Mouse (Mus musculus) G1E (cell line): ENCODE data around the gene Mindy1. TPM values are rescaled to one million over a fixed set of nuclear protein-coding genes. Genes with fewer than 3 reads are reported as not detected.

Experiments used
- polyA plus RNA-seq: library from polyadenylated mRNA; stranded (reverse); fragments of >175 nt; gene quantifications from 2 replicates; pipeline ENCODE4 v1.2.3, GENCODE M21; 2012
- total RNA-seq, 2 experiments: library from RNA; stranded (forward) in 1 of 2; stranded (reverse) in 1 of 2; fragments of 200-1000 nt in 1 of 2; fragments of >200 nt in 1 of 2; fragmentation: Nextera tagmentation in 1 of 2; gene quantifications; 2 replicates each; pipeline ENCODE4 v1.2.3; 2014 to 2017

Gene Mindy1
- total and polyA plus RNA-seq, 3 experiments: 31.4 to 77.5 (median 49.1) TPM

Other genes with a start within 250 kb of the Mindy1 start
Only the 20 nearest of the 21 such genes appear.
- 92.0 and 92.7 TPM in 2 replicates for gene Psmd4, start 238.7 kb upstream of the Mindy1 start, total RNA-seq (2014; fragmentation: Nextera tagmentation)
- gene Psmd4, start 238.7 kb upstream of the Mindy1 start, total RNA-seq (2017): 374 and 411 TPM in 2 replicates
- gene Psmd4, start 238.7 kb upstream of the Mindy1 start, polyA plus RNA-seq: 108 and 177 TPM in 2 replicates
- gene Pip5k1a, start 174.4 kb upstream of the Mindy1 start, total RNA-seq (2014; fragmentation: Nextera tagmentation): 67.5 and 67.6 TPM in 2 replicates
- 39.3 and 40.1 TPM in 2 replicates for gene Pip5k1a, start 174.4 kb upstream of the Mindy1 start, total RNA-seq (2017)
- 21.9 and 30.0 TPM in 2 replicates for gene Pip5k1a, start 174.4 kb upstream of the Mindy1 start, polyA plus RNA-seq
- gene Vps72, start 170.3 kb upstream of the Mindy1 start, total RNA-seq (2014; fragmentation: Nextera tagmentation): 108 and 120 TPM in 2 replicates
- 96.2 and 146 TPM in 2 replicates for gene Vps72, start 170.3 kb upstream of the Mindy1 start, total RNA-seq (2017)
- gene Vps72, start 170.3 kb upstream of the Mindy1 start, polyA plus RNA-seq: 274 and 307 TPM in 2 replicates
- 9.9 and 11.7 TPM in 2 replicates for gene Tmod4, start 156.9 kb upstream of the Mindy1 start, total RNA-seq (2014; fragmentation: Nextera tagmentation)
- gene Tmod4, start 156.9 kb upstream of the Mindy1 start, total RNA-seq (2017): 3.3 and 4.5 TPM in 2 replicates
- gene Tmod4, start 156.9 kb upstream of the Mindy1 start, polyA plus RNA-seq: 0.17 and 0.22 TPM in 2 replicates
- gene Scnm1, start 147.3 kb upstream of the Mindy1 start, total RNA-seq (2014; fragmentation: Nextera tagmentation): 85.9 and 107 TPM in 2 replicates
- gene Scnm1, start 147.3 kb upstream of the Mindy1 start, total RNA-seq (2017): 76.8 and 81.5 TPM in 2 replicates
- 7.1 and 8.2 TPM in 2 replicates for gene Scnm1, start 147.3 kb upstream of the Mindy1 start, polyA plus RNA-seq
- gene Lysmd1, start 147.3 kb upstream of the Mindy1 start, total RNA-seq (2014; fragmentation: Nextera tagmentation): 5.9 and 7.0 TPM in 2 replicates
- gene Lysmd1, start 147.3 kb upstream of the Mindy1 start, total RNA-seq (2017): 10.7 and 11.1 TPM in 2 replicates
- gene Lysmd1, start 147.3 kb upstream of the Mindy1 start, polyA plus RNA-seq: 5.6 and 7.4 TPM in 2 replicates
- not detected in 2 replicates for gene Tnfaip8l2, start 139.0 kb upstream of the Mindy1 start, total RNA-seq (2014; fragmentation: Nextera tagmentation)
- gene Tnfaip8l2, start 139.0 kb upstream of the Mindy1 start, total RNA-seq (2017): 0.16 TPM in 1 of 2 replicates, not detected in the other
- gene Tnfaip8l2, start 139.0 kb upstream of the Mindy1 start, polyA plus RNA-seq: not detected in 2 replicates
- 1.9 and 3.4 TPM in 2 replicates for gene Sema6c, start 120.9 kb upstream of the Mindy1 start, total RNA-seq (2014; fragmentation: Nextera tagmentation)
- gene Sema6c, start 120.9 kb upstream of the Mindy1 start, total RNA-seq (2017): 0.52 and 0.71 TPM in 2 replicates
- 1.6 and 1.8 TPM in 2 replicates for gene Sema6c, start 120.9 kb upstream of the Mindy1 start, polyA plus RNA-seq
- gene Gabpb2, start 63.4 kb upstream of the Mindy1 start, total RNA-seq (2014; fragmentation: Nextera tagmentation): 62.8 and 72.3 TPM in 2 replicates
- gene Gabpb2, start 63.4 kb upstream of the Mindy1 start, total RNA-seq (2017): 91.7 and 110 TPM in 2 replicates
- 3.9 and 6.2 TPM in 2 replicates for gene Gabpb2, start 63.4 kb upstream of the Mindy1 start, polyA plus RNA-seq
- 105 and 109 TPM in 2 replicates for gene Cdc42se1, start 52.6 kb upstream of the Mindy1 start, total RNA-seq (2014; fragmentation: Nextera tagmentation)
- gene Cdc42se1, start 52.6 kb upstream of the Mindy1 start, total RNA-seq (2017): 88.3 and 91.8 TPM in 2 replicates
- gene Cdc42se1, start 52.6 kb upstream of the Mindy1 start, polyA plus RNA-seq: 128 and 150 TPM in 2 replicates
- gene Mllt11, start 49.2 kb upstream of the Mindy1 start, total RNA-seq (2014; fragmentation: Nextera tagmentation): 7.7 and 8.1 TPM in 2 replicates
- gene Mllt11, start 49.2 kb upstream of the Mindy1 start, total RNA-seq (2017): 8.3 and 10.4 TPM in 2 replicates
- gene Mllt11, start 49.2 kb upstream of the Mindy1 start, polyA plus RNA-seq: 3.3 and 4.1 TPM in 2 replicates
- gene Gm128, start 39.7 kb upstream of the Mindy1 start, total RNA-seq (2014; fragmentation: Nextera tagmentation): 0.78 TPM in 1 of 2 replicates, not detected in the other
- gene Gm128, start 39.7 kb upstream of the Mindy1 start, total RNA-seq (2017): 0.12 TPM in 1 of 2 replicates, not detected in the other
- gene Gm128, start 39.7 kb upstream of the Mindy1 start, polyA plus RNA-seq: not detected in 2 replicates
- not detected in 2 replicates for gene Bnipl, start 30.2 kb upstream of the Mindy1 start, total RNA-seq (2014; fragmentation: Nextera tagmentation)
- 0.35 TPM in 1 of 2 replicates, not detected in the other for gene Bnipl, start 30.2 kb upstream of the Mindy1 start, total RNA-seq (2017)
- gene Bnipl, start 30.2 kb upstream of the Mindy1 start, polyA plus RNA-seq: 0.03 and 0.12 TPM in 2 replicates
- gene Prune1, start 731 bp downstream of the Mindy1 start, total RNA-seq (2014; fragmentation: Nextera tagmentation): 32.3 and 33.5 TPM in 2 replicates
- gene Prune1, start 731 bp downstream of the Mindy1 start, total RNA-seq (2017): 14.7 and 15.1 TPM in 2 replicates
- gene Prune1, start 731 bp downstream of the Mindy1 start, polyA plus RNA-seq: 3.8 and 4.8 TPM in 2 replicates
- gene Anxa9, start 25.8 kb downstream of the Mindy1 start, total RNA-seq (2014; fragmentation: Nextera tagmentation): 15.2 and 29.8 TPM in 2 replicates
- 9.4 and 10.3 TPM in 2 replicates for gene Anxa9, start 25.8 kb downstream of the Mindy1 start, total RNA-seq (2017)
- gene Anxa9, start 25.8 kb downstream of the Mindy1 start, polyA plus RNA-seq: 1.1 and 1.4 TPM in 2 replicates
- 284 and 285 TPM in 2 replicates for gene Cers2, start 33.4 kb downstream of the Mindy1 start, total RNA-seq (2014; fragmentation: Nextera tagmentation)
- 197 and 249 TPM in 2 replicates for gene Cers2, start 33.4 kb downstream of the Mindy1 start, total RNA-seq (2017)
- gene Cers2, start 33.4 kb downstream of the Mindy1 start, polyA plus RNA-seq: 459 and 654 TPM in 2 replicates
- gene Setdb1, start 75.9 kb downstream of the Mindy1 start, total RNA-seq (2014; fragmentation: Nextera tagmentation): 157 and 159 TPM in 2 replicates
- gene Setdb1, start 75.9 kb downstream of the Mindy1 start, total RNA-seq (2017): 120 and 128 TPM in 2 replicates
- gene Setdb1, start 75.9 kb downstream of the Mindy1 start, polyA plus RNA-seq: 66.1 and 72.8 TPM in 2 replicates
- gene 4930558C23Rik, start 121.5 kb downstream of the Mindy1 start, total RNA-seq (2014; fragmentation: Nextera tagmentation): not detected in 2 replicates
- not detected in 2 replicates for gene 4930558C23Rik, start 121.5 kb downstream of the Mindy1 start, total RNA-seq (2017)
- gene 4930558C23Rik, start 121.5 kb downstream of the Mindy1 start, polyA plus RNA-seq: not detected in 2 replicates
- gene Arnt, start 153.0 kb downstream of the Mindy1 start, total RNA-seq (2014; fragmentation: Nextera tagmentation): 164 and 171 TPM in 2 replicates
- gene Arnt, start 153.0 kb downstream of the Mindy1 start, total RNA-seq (2017): 37.6 and 41.6 TPM in 2 replicates
- gene Arnt, start 153.0 kb downstream of the Mindy1 start, polyA plus RNA-seq: 53.0 and 53.5 TPM in 2 replicates
- gene Ctsk, start 217.9 kb downstream of the Mindy1 start, total RNA-seq (2014; fragmentation: Nextera tagmentation): not detected in 2 replicates
- 0.16 and 0.17 TPM in 2 replicates for gene Ctsk, start 217.9 kb downstream of the Mindy1 start, total RNA-seq (2017)
- not detected in 2 replicates for gene Ctsk, start 217.9 kb downstream of the Mindy1 start, polyA plus RNA-seq